Mouse (Mus musculus) ES-E14 (cell line): ENCODE measurements around the gene Cfap52.

Source experiments
- CHD2 ChIP-seq: IDR thresholded peaks from 2 replicates; pipeline ENCODE4 v1.6.1; 2014; ENCODE audit warnings: mild to moderate bottlenecking, low read depth, low read length, inconsistent platforms
- HCFC1 ChIP-seq: IDR thresholded peaks from 2 replicates; pipeline ENCODE4 v1.6.1; 2012; ENCODE audit warnings: low read length, inconsistent platforms, borderline replicate concordance; ENCODE audit not compliant: insufficient read depth
- MAFK ChIP-seq: IDR thresholded peaks from 2 replicates; pipeline ENCODE4 v1.6.1; 2014; ENCODE audit warnings: mild to moderate bottlenecking, low read depth, low read length, inconsistent platforms; ENCODE audit not compliant: insufficient read depth
- ZC3H11A ChIP-seq: IDR thresholded peaks from 2 replicates; pipeline ENCODE4 v1.6.1; 2012; ENCODE audit warnings: low read depth, mild to moderate bottlenecking, inconsistent platforms, low read length, borderline replicate concordance
- ZNF384 ChIP-seq: IDR thresholded peaks from 2 replicates; pipeline ENCODE4 v1.6.1; 2012; ENCODE audit warnings: low read depth, low read length, inconsistent platforms

DNA sequence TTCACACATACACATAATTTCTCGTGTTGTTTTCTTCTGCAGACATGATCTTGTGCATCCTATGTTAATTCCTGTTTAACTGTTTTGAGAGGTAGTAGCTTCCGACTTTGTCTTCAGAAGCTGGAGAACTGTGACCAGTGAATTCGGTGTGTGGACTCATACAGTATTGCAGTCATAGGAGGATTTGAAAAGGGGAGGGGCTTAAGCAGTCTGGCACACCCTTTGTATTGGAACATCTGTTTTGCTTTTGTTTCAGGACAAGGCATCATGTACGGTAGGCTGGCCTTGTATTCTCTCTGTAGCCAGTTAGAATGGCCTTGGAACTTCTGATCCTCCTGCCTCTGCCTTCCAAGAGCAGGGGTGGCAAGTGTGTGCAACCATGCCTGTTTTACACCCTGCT, 30.5 kb upstream of the Cfap52 start:
- TF ChIP-seq ZC3H11A (no peak), ZNF384 (no peak), MAFK (no peak), CHD2 (no peak), HCFC1 (no peak)
